Mouse (Mus musculus): Measurements from ENCODE around the gene Mlycd. TPM values are rescaled to one million over a fixed set of nuclear protein-coding genes. Genes with fewer than 3 reads are reported as not detected.

The Mlycd gene
- polyA plus RNA-seq, 1 experiment: 14.2 TPM

DNA sequence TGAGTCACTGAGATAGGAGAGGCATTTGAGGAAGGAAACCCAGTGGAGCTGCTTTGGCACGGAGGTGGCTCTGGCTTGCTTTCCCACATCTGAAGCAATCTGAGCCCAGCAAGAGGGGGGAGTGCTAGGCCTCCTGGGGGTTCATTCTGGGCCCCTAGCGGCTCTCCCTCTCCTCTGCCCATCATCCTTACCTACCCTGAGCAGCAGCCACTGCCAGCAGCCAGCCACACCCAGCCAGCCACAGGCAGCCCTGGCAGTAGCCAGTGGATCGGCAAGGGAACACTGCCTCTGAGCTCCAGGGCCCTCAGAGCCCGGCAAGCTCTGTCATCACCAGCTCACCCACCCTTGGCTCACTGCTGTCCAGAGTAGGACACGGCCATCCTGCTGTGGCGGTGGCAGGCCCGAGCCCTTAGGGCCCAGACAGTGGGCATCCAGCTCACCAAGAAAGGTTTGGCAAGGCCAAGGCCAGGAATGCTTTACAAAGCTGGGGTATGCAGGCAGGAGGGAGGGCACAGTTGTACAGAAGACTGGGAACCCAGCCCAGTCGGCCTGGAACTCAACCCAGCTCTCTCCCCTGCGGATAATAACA is 27.5 kb downstream of the Mlycd start:
- Histone ChIP-seq H3K4me3 (ENCODE audit: insufficient read depth, low read length) (peak overlapping the region; percentile 8; the same call in 1 of the 2 replicates), H3K4me1 (ENCODE audit: control insufficient read depth, insufficient read depth, low read length) (peaks cover 58% of the 10 kb centered on the region)

DNA sequence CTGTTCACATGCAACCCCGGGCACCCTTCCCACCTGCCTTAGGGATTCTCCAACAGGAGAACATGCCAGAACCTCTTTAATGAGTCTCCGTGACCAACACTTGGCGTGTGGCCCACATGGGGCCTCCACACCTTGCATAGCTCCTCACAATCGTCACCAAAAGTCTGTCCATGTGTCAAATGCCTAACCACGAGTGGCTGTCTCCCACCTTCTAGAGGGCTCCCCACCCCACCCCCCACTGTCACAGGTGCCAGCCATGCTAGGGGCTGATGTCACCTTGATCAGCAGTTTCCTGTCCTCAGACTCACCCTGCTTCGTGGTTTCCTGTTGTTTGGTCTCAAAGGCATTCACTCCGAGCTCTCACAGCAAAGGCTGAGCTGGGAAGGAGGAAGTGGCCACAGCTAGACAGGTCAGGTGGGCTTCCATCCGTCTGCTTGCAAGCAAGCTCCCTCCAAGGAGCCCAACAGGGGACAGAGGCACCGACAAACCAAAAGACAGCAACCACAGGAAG is 29.0 kb downstream of the Mlycd start:
- no peak for TF ChIP-seq CTCF (IDR thresholded peaks at IDR 0.05; ENCODE audit: low read depth, low read length)
- TF ChIP-seq POLR2A (IDR thresholded peaks at IDR 0.05; ENCODE audit: borderline replicate concordance, low read depth, low read length): no peak
- Histone ChIP-seq H3K4me1 (ENCODE audit: control insufficient read depth, insufficient read depth, low read length) (peaks cover 71% of the 10 kb centered on the region), H3K4me3 (ENCODE audit: insufficient read depth, low read length) (peak overlapping the region; percentile 7; the same call in 1 of the 2 replicates), H3K27ac (ENCODE audit: insufficient read depth, low read depth, low read length) (peak overlapping the region; percentile 91)

More for the DNA sequence above, 27.5 kb downstream of the Mlycd start:
- TF ChIP-seq POLR2A (IDR thresholded peaks at IDR 0.05; ENCODE audit: borderline replicate concordance, low read depth, low read length) (no peak), CTCF (IDR thresholded peaks at IDR 0.05; ENCODE audit: low read depth, low read length) (no peak)
- H3K27ac ChIP-seq (ENCODE audit: insufficient read depth, low read depth, low read length): peak overlapping the region; percentile 82

DNA sequence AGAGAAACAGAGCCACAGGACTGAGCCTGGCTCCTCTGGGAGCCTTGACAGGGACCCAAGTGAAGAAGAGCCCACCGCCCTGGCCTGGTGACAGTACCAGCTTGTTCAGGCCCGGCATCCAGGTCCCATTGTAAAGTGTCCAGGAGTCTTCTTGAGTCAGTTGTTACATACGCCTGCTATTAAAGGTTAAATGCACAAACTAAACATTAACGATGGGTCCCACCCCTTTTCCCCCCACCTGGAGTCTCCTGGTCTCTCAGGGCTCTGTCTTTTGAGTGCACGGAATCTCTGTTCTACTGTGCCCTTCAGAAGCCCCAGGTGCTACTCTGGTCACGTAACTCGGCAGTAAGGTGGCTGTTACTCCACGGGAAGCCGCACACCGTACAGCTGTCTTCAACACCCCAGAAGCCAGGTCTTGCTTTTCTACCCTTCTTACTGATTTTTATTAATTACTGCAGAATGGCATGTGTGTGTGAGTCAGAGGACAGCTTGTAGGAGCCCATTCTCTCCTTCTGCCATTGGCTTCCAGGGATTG is 29.6 kb downstream of the Mlycd start:
- H3K4me1 ChIP-seq (ENCODE audit: control insufficient read depth, insufficient read depth, low read length): peaks cover 73% of the 10 kb centered on the region
- TF ChIP-seq POLR2A (IDR thresholded peaks at IDR 0.05; ENCODE audit: borderline replicate concordance, low read depth, low read length) (no peak), CTCF (IDR thresholded peaks at IDR 0.05; ENCODE audit: low read depth, low read length) (0 out of 2 replicates have a peak, but pooled peaks have one; percentile 5)
- peak overlapping the region; percentile 91 for H3K27ac ChIP-seq (ENCODE audit: insufficient read depth, low read depth, low read length)
- H3K4me3 ChIP-seq (ENCODE audit: insufficient read depth, low read length): peak overlapping the region; percentile 27

DNA sequence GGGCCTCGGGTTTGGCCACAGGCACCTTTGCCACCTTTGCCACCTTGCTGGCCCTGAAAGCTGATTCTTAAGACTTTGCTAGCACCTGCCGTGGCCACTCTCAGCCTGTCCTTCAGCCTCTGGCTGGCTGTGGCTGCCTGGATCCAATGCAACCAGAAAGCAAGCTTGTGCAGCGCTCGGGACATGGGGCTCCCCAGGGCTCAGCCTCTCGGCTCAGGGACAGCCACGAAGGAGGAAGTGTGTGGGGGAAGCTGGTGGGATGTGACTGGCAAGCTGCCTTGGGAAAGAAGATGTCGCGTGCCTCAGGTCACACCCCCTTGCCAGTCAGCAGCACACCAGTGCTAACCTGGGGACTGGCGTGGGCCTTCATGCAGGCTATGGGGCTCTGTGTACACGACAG is 30.1 kb downstream of the Mlycd start:
- TF ChIP-seq CTCF (IDR thresholded peaks at IDR 0.05; ENCODE audit: low read depth, low read length): no peak
- TF ChIP-seq POLR2A (IDR thresholded peaks at IDR 0.05; ENCODE audit: borderline replicate concordance, low read depth, low read length): no peak
- H3K4me1 ChIP-seq (ENCODE audit: control insufficient read depth, insufficient read depth, low read length): peaks cover 69% of the 10 kb centered on the region
- H3K4me3 ChIP-seq (ENCODE audit: insufficient read depth, low read length): peak overlapping the region; percentile 27
- H3K27ac ChIP-seq (ENCODE audit: insufficient read depth, low read depth, low read length): peak overlapping the region; percentile 99

DNA sequence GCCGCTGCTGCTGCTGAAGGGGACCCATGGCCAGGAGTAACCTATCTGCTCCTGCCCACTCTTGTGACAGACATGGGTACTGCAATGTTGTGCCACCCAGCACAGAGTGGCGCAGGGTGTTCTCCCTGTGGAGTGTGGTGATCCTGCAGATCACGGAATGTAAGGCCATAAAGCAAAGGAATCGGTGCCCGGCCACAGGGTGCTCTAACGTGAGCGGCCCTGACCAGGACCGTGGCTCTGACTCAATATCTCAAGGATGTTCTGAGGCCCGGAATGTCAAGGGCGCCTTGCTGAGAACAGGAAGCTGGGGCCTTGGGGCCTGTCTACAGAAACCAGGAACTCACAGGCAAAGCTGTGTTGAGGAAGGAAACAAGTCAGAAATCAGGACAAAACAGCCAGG is 30.9 kb downstream of the Mlycd start:
- peaks cover 67% of the 10 kb centered on the region for H3K4me1 ChIP-seq (ENCODE audit: control insufficient read depth, insufficient read depth, low read length)
- H3K4me3 ChIP-seq (ENCODE audit: insufficient read depth, low read length): peak overlapping the region; percentile 86
- no peak for TF ChIP-seq POLR2A (IDR thresholded peaks at IDR 0.05; ENCODE audit: borderline replicate concordance, low read depth, low read length)
- H3K27ac ChIP-seq (ENCODE audit: insufficient read depth, low read depth, low read length): peak overlapping the region; percentile 99

DNA sequence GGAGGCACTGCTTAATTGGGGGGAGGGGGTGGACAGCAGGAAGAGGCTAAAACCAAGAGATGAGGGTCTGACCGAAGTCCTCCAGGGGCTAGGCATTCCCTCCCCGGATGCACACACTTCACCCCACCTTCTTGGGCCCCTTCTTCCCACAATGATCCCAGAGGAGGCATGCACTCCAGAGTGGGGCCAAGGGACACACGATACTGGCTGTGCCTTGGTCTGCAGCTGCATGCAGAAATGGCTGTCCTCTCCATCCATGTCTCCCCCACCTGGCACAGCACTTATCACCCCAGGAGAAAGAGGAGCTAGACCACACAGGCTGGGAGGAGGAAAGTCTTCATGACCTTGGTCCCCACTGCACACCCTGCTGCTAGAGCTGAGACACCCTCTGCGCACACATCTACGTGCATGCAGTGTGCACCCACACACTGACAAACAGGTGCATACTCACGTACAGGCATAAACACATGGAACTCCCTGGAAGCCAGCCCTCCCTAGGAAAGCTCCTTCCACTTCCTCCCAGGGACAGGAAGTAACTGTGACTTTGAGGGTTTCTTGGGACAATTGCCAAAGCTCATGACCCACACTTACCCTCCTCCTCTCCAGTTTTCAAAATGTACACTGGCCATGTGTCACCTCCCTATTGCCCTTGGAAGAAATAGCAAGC is 31.5 kb downstream of the Mlycd start:
- peaks cover 69% of the 10 kb centered on the region for H3K4me1 ChIP-seq (ENCODE audit: control insufficient read depth, insufficient read depth, low read length)
- H3K27ac ChIP-seq (ENCODE audit: insufficient read depth, low read depth, low read length): peak overlapping the region; percentile 99
- H3K4me3 ChIP-seq (ENCODE audit: insufficient read depth, low read length): peak overlapping the region; percentile 86

DNA sequence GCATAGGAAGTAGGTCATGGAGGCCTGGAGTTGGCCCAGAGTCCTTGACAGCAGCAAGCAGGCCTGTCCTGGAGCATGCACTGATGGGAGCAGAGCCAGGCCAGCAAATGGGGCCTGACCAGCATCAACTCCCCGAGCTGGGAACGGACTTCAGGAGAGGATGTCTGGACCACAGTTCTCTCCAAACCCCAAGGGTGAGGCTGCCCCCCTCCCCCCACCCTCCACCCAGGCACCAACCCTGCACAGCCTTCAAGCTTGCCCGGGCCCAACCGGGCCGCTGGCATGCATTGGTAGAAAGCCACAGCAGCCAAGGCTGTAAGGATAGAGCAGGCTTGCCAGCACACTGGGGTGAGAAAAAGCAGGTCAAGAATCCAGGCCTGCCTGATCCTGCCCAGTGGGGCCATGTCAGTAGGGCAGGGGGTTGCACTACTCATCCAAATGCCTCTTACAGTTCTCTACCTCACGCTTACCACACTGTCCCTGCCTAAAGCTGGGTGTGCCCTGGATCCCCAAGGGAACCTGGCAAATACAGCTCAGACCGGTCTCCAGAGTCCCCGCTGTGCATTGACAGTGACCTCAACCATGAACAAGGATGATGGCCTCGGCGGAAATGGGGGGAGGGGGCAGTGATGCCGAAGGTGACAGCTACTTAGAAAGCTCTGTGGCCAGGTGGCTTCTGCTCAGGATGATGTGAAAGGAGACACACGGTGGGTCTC is 33.1 kb downstream of the Mlycd start:
- Histone ChIP-seq H3K27ac (ENCODE audit: insufficient read depth, low read depth, low read length) (no peak overlapping the region), H3K4me3 (ENCODE audit: insufficient read depth, low read length) (no peak overlapping the region), H3K4me1 (ENCODE audit: control insufficient read depth, insufficient read depth, low read length) (peaks cover 70% of the 10 kb centered on the region)
- no peak for TF ChIP-seq POLR2A (IDR thresholded peaks at IDR 0.05; ENCODE audit: borderline replicate concordance, low read depth, low read length)
- TF ChIP-seq CTCF (IDR thresholded peaks at IDR 0.05; ENCODE audit: low read depth, low read length): no peak

More for the DNA sequence above, 31.5 kb downstream of the Mlycd start:
- TF ChIP-seq CTCF (IDR thresholded peaks at IDR 0.05; ENCODE audit: low read depth, low read length) (no peak), POLR2A (IDR thresholded peaks at IDR 0.05; ENCODE audit: borderline replicate concordance, low read depth, low read length) (no peak)

DNA sequence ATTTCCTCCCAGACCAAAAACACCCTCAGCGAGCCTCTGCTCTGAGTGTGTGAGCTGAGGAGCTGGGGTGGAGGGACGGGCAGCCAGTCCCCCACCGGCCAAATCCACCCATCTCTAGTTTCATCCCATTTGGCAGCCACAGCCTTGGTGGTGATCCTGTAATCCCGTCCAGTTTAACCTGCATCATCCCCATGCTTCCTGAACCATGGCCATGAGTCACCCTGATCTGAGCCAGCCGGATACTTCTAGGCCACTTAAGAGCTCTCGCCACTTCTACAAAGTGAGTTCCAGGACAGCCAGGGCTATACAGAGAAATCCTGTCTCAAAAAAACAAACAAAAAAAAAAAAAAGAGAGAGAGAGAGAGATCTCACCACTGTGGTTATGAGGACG is 33.7 kb downstream of the Mlycd start:
- H3K27ac ChIP-seq (ENCODE audit: insufficient read depth, low read depth, low read length): no peak overlapping the region
- TF ChIP-seq CTCF (IDR thresholded peaks at IDR 0.05; ENCODE audit: low read depth, low read length): no peak
- no peak for TF ChIP-seq POLR2A (IDR thresholded peaks at IDR 0.05; ENCODE audit: borderline replicate concordance, low read depth, low read length)
- H3K4me3 ChIP-seq (ENCODE audit: insufficient read depth, low read length): no peak overlapping the region
- peaks cover 68% of the 10 kb centered on the region for H3K4me1 ChIP-seq (ENCODE audit: control insufficient read depth, insufficient read depth, low read length)

DNA sequence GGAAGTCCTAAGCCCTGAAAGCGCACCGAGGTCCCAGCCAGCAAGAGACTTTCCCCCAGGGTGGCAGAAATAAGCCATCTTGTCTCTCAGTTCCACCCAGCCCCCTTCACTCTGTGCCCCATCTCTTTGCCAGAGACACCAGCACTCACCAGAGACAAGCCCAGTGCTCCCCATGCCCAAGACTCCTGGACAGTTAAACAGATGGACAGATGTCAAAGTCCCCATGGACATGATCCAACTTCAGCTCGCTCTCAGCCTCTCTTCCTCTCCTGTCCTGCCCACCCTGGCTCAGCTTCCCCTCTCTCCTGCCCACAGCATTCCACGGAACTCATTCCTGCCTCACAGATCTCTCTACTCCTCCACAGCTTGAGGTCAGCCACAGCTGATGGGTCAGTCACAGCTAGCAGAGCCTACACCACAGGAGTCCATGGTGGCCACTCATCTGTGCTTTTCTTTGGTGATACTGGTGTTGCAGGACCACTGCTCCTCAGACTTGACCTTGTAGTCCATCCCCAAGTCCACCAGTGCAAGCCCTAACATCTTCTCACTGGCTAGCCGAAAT is 34.2 kb downstream of the Mlycd start:
- TF ChIP-seq CTCF (IDR thresholded peaks at IDR 0.05; ENCODE audit: low read depth, low read length) (no peak), POLR2A (IDR thresholded peaks at IDR 0.05; ENCODE audit: borderline replicate concordance, low read depth, low read length) (no peak)
- Histone ChIP-seq H3K4me3 (ENCODE audit: insufficient read depth, low read length) (no peak overlapping the region), H3K27ac (ENCODE audit: insufficient read depth, low read depth, low read length) (no peak overlapping the region), H3K4me1 (ENCODE audit: control insufficient read depth, insufficient read depth, low read length) (peaks cover 63% of the 10 kb centered on the region)
